Mouse (Mus musculus) retina, embryonic 14.5 days (tissue): ENCODE data around the gene Hspb11.

ENCODE experiments used
- DNase-seq: peaks from one replicate; pipeline ENCODE4 v3.0.0-alpha.2; 2015; ENCODE audit warnings: low spot score

Gene Hspb11

GRCm38 (mm10) chr4:107250494-107250893 is 2.9 kb upstream of the Hspb11 start:
- peak; percentile 86 for DNase-seq

- peak; percentile 18 for DNase-seq
Observed at GRCm38 (mm10) chr4:107252522-107252921, 871 bp upstream of the Hspb11 start.

- peak; percentile 44 for DNase-seq
Observed at GRCm38 (mm10) chr4:107254414-107254813, 1.0 kb downstream of the Hspb11 start.

- no peak for DNase-seq
Observed at GRCm38 (mm10) chr4:107260001-107260400, 6.6 kb downstream of the Hspb11 start.

GRCm38 (mm10) chr4:107273683-107274082 is 20.3 kb downstream of the Hspb11 start:
- DNase-seq: no peak

GRCm38 (mm10) chr4:107274511-107274910 is 21.1 kb downstream of the Hspb11 start:
- DNase-seq: no peak

GRCm38 (mm10) chr4:107278188-107278707 is 24.9 kb downstream of the Hspb11 start:
- DNase-seq: peak; percentile 94

GRCm38 (mm10) chr4:107280843-107281475 is 27.6 kb downstream of the Hspb11 start:
- DNase-seq: no peak

GRCm38 (mm10) chr4:107285446-107286200 is 32.2 kb downstream of the Hspb11 start:
- no peak for DNase-seq

- no peak for DNase-seq
Observed at GRCm38 (mm10) chr4:107286386-107286785, 33.0 kb downstream of the Hspb11 start.

GRCm38 (mm10) chr4:107287517-107287916 is 34.1 kb downstream of the Hspb11 start:
- DNase-seq: no peak

GRCm38 (mm10) chr4:107291611-107292272 is 38.3 kb downstream of the Hspb11 start:
- no peak for DNase-seq

GRCm38 (mm10) chr4:107292273-107292662 is 38.9 kb downstream of the Hspb11 start:
- DNase-seq: no peak

- DNase-seq: no peak
Observed at GRCm38 (mm10) chr4:107298071-107298606, 44.7 kb downstream of the Hspb11 start.

GRCm38 (mm10) chr4:107299779-107300340 is 46.5 kb downstream of the Hspb11 start:
- no peak for DNase-seq

GRCm38 (mm10) chr4:107300371-107300770 is 47.0 kb downstream of the Hspb11 start:
- no peak for DNase-seq

GRCm38 (mm10) chr4:107300902-107301555 is 47.6 kb downstream of the Hspb11 start:
- no peak for DNase-seq

GRCm38 (mm10) chr4:107302221-107302620 is 48.8 kb downstream of the Hspb11 start:
- DNase-seq: no peak

GRCm38 (mm10) chr4:107302832-107303231 is 49.4 kb downstream of the Hspb11 start:
- DNase-seq: no peak

GRCm38 (mm10) chr4:107303531-107303930 is 50.1 kb downstream of the Hspb11 start:
- no peak for DNase-seq

GRCm38 (mm10) chr4:107306966-107307365 is 53.6 kb downstream of the Hspb11 start, which contains the start of gene Dio1:
Gene Dio1 (minus strand): TSS chr4:107307169.
- DNase-seq: no peak
